Mouse (Mus musculus) urinary bladder, postnatal 25 days (tissue): ENCODE measurements around the gene Mt2.
"Not testable (repeated sequence)": the region's sequence is repeated elsewhere in the genome, so short reads cannot be mapped to it uniquely, and the experiment has no call there.

Experiments used
- DNase-seq: peaks from one replicate; pipeline ENCODE4 v3.0.0; 2022; ENCODE audit warnings: low spot score

Gene Mt2

DNA sequence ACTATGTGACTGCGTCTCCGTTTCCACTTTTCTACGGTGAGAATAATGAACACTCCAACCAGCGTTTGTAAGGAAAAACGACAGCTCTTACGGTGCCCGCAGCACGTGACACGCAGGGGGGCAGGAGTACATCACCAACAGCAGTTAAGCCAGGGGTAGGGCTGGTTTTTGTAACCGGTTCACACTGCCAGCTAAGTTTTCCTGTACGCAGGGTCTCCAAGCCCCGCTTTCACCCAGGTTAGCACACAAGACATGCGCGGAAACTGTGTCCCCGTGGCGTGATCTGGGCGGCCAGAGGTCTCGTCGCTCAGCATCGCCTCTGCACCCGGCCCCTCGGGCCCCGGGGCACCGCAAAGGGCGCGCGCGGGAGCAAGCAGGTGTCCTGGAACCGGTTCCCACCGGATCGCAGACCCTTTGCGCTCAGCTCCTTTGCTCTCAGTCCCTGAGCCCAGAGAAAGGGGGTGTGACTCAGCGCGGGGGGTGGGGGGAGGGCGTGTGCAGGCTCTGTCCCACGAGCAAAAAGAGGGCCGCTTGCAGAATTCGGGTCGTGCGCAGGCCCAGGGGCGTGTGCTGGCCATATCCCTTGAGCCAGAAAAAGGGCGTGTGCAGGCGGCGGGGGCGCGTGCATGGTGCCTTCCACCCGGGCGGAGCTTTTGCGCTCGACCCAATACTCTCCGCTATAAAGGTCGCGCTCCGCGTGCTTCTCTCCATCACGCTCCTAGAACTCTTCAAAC lies at the start of gene Mt2:
Gene Mt2, plus strand, starts transcription at position 590 of the 734 bp plus-strand sequence.
- DNase-seq, result peak; percentile 75

DNA sequence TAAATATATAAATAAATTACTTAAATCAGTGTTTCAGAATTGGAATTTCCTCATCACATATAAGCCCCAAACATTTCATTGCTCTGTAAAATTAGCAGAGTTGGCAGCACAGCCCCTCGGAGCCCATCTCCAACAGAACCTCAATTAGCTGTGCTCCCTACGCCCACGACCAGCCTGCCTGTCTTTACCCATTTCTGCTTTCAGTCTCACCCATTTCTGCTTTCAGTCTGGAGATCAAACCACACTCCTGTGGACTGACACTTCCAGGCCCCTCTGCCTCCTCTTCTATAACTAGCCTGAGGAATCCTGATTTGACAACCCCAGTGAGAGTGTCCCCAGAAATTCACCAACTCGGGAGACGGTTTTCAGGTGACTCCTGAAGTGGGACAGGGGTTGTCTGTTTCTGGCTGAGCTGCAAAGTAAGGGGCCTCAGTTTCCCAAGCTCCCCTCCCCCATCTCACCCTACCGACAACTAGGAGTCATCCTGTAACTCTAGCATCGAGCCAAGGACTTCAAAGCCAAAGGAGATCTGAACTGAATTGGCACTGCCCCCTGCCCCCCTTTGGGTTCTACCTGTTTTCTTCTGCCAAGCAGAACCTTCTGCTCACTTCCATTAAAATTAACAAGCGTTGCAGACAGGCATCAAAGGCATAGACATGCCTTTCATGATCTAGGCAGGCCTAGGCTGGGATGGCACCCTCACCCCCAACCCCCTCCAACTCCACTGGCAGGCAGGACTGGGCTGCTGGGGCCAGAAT lies 49.6 kb upstream of the Mt2 start:
- no peak for DNase-seq

DNA sequence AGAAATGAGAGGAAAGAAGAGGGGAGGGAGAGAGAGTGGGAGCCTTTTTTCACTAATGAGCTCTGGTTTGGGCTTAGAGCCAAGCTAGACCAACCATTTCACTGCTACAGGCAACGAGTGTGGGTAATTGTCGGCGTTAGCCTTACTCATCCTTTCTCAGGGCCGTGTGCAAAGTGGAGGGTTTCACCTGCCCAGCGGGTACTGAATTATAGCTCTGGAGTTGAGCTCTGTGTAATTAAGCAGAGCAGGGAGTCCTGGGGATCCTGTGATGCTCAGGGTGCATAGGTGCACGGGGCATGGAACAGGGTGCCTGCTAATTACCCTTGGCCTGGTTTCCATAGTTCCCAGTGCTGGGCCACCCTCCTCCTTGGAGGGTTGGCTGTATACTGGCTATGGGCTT lies 44.8 kb upstream of the Mt2 start:
- DNase-seq, result no peak

DNA sequence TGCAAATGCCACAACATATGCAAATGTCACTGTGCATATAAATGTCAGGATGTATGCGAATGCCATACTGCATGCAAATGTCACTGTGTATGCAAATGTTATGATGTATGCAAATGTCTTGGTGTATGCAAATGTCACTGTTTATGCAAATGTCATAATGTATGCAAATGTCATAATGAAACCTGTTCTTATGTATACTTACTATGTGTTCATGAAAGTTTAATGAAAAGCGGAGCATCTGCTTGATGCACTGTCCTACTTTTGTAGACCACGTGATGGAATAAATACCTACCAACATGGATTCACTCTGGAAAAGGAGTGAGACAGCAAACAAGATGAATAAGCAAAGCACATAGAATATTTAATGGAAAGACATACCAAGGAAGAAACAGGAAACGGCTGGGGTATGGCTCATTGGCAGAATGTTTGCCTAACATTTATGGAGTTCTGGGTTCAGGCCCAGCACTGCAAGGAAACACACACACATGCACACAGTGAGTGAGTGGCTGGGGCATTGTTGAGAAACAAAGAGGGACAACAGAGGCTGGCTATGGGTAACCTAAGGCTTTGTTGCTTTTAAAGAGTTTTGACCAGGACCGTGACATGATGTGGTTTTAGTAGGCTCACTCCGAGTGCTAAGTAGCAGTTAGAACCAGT lies 43.2 kb upstream of the Mt2 start:
- DNase-seq, result no peak

DNA sequence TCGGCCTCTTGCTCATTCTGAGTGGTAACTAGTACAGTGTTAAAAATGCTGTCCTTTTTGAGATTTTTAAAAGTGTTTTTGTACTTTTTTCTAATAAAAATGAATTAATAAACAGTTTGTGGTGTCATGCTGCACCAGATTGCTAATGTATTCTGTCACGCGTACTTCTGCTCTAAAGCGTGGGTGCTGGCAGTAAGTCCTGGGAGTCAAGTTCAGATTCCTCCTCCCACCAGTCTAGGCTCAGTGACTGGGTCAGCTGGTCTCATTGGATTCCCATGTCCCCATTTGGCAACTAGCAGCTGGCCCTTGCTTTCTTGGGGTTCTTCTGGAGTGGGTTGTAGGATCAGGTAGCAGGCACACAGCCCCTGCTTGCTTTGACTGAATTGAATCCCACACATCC lies 42.3 kb upstream of the Mt2 start:
- no peak for DNase-seq

DNA sequence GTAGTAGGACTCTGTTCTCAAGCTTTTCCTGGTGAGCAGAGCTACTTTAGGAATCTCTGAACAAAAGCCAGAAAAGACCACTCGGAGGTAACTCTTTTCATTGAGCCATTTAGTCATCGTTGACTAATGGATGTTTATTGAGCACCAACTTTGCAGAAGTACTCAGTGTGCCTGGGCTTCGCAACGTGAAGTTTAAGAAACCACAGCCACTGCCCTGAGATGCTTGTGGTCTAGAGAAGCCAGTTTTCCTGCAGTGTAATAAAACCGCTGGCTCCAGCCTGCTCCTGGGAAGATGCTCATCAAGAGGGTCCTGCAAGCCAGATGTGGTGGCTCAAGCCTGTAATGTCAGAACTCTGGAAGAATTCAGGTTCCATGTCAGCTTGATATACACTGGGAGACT lies 40.4 kb upstream of the Mt2 start:
- DNase-seq, result no peak

DNA sequence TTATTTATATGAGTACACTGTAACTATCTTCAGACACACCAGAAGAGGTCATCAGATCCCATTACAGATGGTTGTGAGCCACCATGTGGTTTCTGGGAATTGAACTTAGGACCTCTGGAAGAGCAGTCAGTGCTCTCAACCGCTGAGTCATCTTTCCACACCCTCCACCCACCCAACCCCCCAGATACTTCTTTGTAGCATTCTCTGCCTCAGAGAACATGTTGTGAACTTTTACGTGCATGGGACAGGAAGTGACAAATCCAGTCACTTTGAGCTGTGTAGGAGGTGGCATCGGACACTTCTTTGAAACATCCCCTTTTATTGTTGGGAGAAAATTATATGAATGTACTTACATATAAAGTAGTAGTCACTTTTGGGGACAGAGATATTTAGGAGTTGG lies 37.9 kb upstream of the Mt2 start:
- DNase-seq, result not testable (repeated sequence)

DNA sequence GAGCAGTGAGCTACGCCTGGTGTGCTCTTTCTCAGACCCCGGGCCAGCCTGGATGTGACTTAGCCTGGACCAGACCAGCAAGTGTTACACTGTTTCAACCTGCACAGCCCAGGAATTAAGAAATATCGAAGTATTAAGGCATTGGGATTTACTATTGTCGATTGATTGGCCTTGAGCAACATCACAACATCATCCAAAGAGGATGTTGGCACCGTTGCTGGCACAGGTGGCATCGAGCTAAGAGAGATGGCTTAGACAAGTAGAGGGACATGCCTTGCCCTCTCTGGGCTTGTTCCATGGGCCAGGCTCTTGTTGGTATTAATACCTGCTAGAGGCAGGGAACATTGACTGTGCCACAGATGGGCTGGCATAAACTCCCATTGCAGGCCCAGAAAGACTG lies 36.9 kb upstream of the Mt2 start:
- DNase-seq, result no peak

DNA sequence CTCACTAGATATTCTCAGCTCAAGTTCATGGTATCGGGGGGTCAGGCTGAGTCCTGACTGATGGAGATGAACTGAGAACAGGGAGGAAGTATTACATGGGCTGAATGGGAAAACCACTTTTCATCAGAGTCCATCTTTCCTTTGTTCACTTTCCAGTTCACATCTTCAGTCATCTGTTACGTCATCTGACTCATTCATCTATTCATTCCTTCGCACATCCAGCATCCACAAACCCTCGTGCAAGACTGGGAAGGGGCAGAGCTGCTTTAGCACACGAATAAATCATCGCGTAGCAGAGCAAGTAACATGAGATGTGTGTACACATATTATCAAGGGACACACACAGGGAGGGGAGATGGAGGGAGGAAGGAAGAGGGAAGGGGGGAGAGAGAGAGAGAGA lies 36.3 kb upstream of the Mt2 start:
- no peak for DNase-seq

DNA sequence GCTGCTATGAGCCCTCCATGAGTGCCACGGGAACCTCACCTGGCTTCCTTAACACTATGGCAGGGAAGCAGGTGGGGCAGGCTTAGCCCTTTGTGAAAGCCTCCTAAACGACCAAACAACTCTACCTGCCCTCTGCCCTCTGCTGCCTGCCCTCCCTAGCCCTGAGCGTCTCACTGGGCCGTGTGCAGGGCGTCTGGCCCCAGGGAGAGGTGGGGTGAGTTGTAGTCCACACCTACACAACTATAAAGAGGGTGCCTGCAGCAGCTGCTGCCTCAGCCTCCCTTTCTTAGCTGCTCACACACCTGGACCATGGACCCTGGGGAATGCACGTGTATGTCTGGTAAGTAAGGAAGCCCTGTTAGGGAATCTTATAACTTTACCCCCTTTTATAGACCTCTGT lies 35.5 kb upstream of the Mt2 start, which contains the start of gene Mt4:
Gene Mt4, plus strand, starts transcription at position 265 of the 400 bp plus-strand sequence.
- no peak for DNase-seq

DNA sequence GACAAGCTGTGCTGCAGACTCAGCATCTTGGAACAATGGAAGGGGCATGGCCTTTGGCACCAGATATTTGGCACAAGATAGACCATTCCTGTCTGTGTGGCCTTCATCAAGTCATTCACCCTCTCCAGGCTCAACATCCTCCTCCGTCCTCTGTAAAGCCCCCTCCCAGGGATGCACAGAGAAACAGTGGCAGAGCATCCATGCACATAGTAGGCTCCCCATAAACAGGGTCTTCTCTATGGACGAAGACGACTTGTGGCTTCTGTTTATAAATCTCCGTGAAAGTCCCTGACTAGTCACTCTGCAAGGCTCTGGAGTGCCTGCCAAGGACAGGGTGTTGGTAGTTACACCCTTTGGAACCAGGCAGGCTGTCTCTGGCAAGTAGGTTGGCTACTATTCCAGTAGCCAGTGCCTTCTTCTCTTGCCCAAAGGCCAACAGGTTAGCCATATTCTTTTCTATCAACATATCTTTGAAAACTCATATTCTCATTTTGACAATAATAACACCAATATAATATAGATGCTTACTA lies 32.1 kb upstream of the Mt2 start:
- DNase-seq, result no peak

DNA sequence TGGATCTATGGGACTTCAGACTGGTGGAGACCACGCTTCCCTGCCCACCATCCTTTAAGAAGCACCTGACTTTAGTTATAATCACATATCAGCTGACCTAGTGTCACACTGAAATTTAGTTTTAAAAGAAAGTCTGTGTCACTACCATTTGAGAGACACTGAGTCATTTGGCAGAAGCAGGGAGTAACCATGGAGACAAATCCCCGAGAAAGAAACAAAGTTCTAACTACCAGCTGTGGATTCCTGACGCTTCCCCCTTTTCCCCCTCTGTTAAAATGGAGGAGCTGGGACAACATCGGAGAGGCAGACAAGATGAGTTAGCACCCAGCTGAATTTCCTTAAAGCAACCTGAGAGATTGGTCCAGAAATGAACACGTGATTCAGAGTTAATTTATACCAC lies 24.2 kb upstream of the Mt2 start:
- DNase-seq, result no peak

DNA sequence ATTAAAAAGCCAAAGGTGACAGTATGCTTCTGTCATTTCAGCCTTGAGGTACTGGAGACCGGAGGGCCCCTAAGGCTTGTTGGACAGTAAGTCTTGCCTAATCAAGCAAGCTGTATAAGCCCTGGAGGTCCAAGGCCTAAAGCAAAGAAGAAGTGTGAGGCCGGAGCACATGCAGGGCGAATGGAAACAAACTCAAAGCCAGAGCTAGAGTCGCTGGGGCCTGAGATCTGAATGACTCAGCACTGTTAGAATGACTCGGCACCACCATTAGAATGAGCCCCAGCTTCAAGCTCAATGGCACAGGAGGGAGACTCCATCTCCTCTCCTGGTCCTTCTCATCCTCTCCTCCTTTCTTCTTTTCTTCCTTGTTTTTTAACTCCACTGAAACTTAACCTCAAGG lies 21.5 kb upstream of the Mt2 start:
- DNase-seq, result no peak

DNA sequence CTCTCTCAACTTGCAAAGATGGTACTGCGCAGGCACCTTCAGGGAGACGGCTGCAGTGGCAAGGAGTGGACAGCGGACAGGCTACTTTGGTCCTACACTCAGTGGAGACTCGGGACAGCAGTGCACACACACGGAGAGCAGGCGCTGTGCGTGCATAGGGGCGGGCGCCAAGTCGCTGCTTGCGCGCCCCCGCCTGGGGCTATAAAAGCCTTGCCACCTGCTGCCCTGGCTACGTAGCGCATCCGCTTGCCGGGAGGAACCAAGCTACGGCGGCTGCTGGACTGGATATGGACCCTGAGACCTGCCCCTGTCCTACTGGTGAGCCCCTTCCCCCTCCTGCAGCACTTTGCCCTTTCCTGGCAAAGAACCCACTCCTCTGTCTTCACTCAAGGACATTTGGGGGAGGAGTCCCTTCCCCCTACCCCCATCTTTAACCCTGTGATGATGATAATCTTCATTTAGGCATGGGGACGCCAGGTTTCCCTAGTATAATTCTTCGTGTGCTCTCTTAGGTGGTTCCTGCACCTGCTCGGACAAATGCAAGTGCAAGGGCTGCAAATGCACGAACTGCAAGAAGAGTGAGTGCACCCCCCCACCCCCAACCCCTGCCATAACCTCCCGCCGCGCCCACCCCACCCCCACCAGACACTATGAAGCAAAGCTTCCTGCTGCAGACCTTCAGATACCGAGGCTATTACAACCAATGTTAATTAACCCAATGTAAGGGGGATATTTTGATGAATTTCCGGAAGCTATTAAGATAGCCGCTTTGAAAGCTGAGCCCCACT lies 19.8 kb upstream of the Mt2 start, which contains the start of gene Mt3:
Gene Mt3, plus strand, starts transcription at position 95 of the 788 bp plus-strand sequence.
- DNase-seq, result no peak

DNA sequence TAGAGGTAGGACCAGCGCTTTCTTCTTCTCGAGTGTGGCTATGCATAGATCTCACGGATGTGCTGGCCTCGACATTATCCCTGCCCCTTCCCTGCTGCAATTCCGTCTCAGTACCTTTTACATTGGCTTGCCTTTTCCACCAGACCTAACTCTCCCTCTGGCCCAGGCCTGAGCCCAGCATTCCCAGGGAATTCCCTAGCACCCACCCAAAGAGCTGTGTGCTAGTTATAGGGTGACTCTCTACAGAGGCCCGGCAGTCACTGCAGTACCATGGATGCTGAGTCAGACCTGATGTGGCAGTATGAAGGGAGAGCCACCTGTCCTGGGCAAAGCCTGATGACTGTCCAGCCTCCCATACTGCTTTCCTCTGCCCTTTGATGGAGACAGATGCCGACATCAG lies 19.0 kb upstream of the Mt2 start:
- no peak for DNase-seq

DNA sequence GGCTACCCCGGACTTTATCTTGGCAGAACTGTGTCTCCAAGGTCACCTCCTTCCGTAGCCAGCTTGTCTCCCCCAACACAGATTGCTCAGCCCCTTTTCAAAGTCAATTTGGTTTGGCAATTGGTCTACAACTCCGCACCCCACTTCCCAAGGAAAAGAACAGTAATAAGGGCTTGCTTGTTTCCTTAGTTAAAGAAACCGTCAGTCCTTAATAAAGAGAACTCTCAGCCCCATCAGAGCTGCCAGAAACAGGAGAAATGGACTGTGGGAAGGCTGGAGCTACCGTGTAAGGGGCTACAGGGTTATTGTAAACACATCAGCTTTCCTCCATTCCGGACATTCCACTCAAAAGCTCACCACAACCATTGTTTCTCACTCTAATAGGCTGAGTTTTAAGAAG lies 17.9 kb upstream of the Mt2 start:
- DNase-seq, result no peak

DNA sequence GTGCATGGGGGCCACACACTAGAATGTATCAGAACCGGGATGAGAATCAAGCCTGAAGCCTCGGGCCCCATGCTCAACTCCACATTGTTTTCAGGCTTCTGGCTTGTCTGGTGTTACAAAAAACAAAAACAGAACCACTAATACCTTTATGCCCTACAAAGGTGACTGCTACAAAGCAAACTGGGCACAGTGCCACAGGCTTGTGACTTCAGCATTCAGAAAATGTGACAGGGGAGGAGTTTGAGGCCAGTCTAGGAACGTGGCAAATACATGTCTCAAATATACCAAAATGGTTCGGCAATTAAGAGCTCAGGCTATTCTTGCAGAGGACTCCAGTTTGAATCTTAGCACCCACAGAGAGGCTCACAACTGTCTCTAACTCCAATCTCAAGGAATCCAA lies 16.4 kb upstream of the Mt2 start:
- DNase-seq, result no peak

DNA sequence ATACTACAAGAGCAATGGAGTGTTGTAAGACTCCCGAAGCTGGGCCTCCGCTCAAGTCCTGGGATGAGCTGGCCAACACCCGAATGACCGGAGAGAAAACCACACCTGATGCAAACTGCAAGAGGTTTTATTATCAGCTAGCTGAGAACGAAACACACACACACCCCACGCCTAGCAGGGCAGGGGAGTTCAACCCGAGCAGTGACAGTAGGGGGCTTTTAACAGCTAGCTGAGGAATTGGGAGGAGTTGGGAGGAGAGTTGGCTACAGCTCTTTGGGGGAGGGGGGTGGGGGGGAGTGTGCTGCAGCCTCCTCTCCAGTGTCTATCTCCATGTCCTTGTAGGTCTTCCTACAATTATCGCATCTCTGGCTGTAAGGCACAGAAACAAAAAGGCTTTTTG lies 6.7 kb upstream of the Mt2 start:
- not testable (repeated sequence) for DNase-seq

DNA sequence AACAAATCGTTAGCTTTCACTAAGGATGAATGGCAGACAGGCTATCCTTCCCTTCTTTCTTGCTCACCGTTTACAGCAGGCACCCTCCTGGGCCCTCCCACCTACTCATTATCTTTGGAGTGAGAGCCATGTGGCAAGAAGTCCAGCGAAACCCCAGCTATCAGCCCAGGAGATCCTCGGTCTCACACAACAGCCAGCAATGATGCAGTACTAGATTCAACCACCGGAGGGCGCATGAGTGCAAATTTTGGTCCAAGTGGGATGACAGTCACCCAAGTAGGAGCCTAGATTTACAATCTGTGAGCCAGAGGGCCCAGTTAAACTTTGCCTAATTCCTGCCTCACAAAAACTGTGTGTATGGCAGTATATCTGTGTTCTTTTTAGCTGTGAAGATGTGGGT lies 5.2 kb upstream of the Mt2 start:
- DNase-seq, result peak; percentile 96

DNA sequence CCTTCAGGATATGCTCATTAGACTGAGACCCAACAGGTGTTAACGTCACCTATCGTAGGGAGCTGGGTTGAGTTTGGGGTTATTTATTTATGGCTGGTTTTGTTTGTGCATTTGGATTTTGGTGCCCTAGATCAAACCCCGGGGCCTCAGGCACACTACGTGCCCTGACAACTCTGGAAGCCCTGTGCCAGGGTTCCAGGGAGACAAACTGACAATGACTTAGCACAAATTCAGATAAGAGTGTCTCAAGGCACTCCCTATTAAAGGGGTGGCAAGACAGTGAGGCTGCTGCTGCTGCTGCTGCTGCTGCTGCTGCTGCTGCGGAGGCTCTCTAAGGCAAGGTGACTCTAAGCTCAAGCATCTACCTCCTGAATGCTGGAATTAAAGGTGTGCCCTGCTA lies 2.9 kb upstream of the Mt2 start:
- DNase-seq, result no peak

DNA sequence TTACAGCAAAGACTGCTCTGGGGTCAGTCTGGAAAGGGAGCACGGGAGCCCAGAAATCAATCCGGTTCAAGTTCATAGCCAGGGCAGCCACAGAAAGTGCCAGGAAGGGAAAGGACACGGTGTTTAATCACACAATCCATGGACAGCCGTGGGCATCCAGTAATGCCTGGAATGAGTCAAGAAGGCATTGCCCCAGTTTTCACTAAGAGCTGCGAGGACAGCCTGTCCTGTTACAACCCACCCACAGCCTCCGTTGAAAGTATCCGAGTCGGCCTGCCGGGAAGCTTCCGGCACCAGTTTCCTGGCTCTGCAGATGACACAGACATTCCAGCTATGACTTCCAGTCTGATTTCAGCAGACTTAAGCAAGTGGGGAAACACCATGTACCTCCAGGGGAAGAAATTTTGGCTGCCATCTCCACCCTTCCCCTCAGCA lies 1.1 kb upstream of the Mt2 start:
- DNase-seq, result no peak
